ENCODE assay signal across 35 mouse cellular contexts in the genomic region with DNA sequence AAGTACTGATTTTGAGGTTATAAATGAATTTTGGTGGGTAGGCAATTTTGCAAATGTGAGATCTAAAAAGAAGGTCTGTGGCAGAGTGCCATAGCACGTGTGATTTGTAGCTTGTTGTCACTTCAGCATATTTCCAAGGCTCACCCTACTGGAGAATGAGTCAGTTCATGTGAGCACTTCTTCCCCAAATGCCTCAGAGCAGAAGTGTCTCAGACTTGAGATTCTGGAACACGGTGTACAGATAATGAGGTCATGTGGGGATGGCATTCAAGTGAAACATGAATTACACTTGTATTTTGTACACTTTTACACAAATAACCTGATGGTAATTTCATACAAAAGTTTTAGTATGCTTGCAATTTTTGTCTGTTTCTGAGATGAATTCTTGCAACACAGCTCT. TPM values are rescaled to one million over a fixed set of nuclear protein-coding genes. Genes with fewer than 3 reads are reported as not detected.
DNase-seq lines count a peak whose midpoint lies in the region; ATAC-seq and TF ChIP-seq lines count a peak whose summit lies in the region.
"Had no signal": no experiment of that assay in that cellular context is flagged by ENCODE, and none has a peak within 500 bp of the region (broad histone marks: within the 10 kb centered on the region; RNA-seq: fewer than 3 reads in every experiment).

No protein-coding gene starts in this region.

- WGBS in lung, adult 2 months, result 59% methylated on average over 2 of the region's 2 CpGs

- no peak for TF ChIP-seq CTCF in lung, adult 2 months (IDR thresholded peaks at IDR 0.05; ENCODE audit: insufficient read depth, low read length)
- no peak for TF ChIP-seq CTCF in bone marrow macrophage, adult 2 months (IDR thresholded peaks at IDR 0.05; ENCODE audit: low read depth, low read length)

- H3K4me3 ChIP-seq in lung, adult 2 months (replicated peaks; ENCODE audit: extremely low read depth, low read depth, low read length), result no peak overlapping the region
- H3K4me3 ChIP-seq in bone marrow macrophage, adult 2 months (ENCODE audit: insufficient read depth, low read length), result no peak overlapping the region
- H3K4me3 ChIP-seq: embryonic facial prominence, embryonic 10.5 days; embryonic facial prominence, embryonic 15.5 days; forebrain, embryonic 12.5 days; gastrocnemius, adult 2 months; heart, adult 2 months; heart, embryonic 13.5 days; hindbrain, embryonic 10.5 days; kidney, embryonic 15.5 days; left cerebral cortex, adult 2 months; limb, embryonic 13.5 days; lung, embryonic 15.5 days; midbrain, embryonic 10.5 days; midbrain, embryonic 15.5 days; neural tube, embryonic 15.5 days had no signal

- peak overlapping the region; percentile 60 for H3K27ac ChIP-seq in bone marrow macrophage, adult 2 months (ENCODE audit: insufficient read depth, low read depth, low read length)
- H3K27ac ChIP-seq: embryonic facial prominence, embryonic 10.5 days; embryonic facial prominence, embryonic 15.5 days; forebrain, embryonic 12.5 days; gastrocnemius, adult 2 months; heart, adult 2 months; heart, embryonic 13.5 days; hindbrain, embryonic 10.5 days; kidney, embryonic 15.5 days; left cerebral cortex, adult 2 months; limb, embryonic 13.5 days; liver, embryonic 14.5 days; lung, embryonic 15.5 days; midbrain, embryonic 10.5 days; midbrain, embryonic 15.5 days; neural tube, embryonic 15.5 days had no signal

- no peak for DNase-seq in frontal cortex, postnatal 10 days (ENCODE audit: low spot score in 2 of 2)
- peak; percentile 12 for DNase-seq in lung, postnatal 36 days
- no peak for DNase-seq in lung, adult 2 months
- peak; percentile 24 for DNase-seq in telencephalon, adult 2 months (ENCODE audit: low read depth, low spot score)
- DNase-seq in left cerebral cortex, adult 11 months (ENCODE audit: low spot score), result no peak
- DNase-seq in thymus, postnatal 14 days, result no peak
- DNase-seq: B cell, adult 2 months; cerebellum, adult 8-10 months; cerebellum, postnatal 25 days; gastrocnemius, adult 2 months; gastrocnemius, postnatal 36 days; heart, adult 2 months; heart, postnatal 14 days; kidney, adult 18-20 months; kidney, postnatal 25 days; right cerebral cortex, postnatal 25 days; spleen, adult 18-20 months; thymus, adult 2 months; thymus, postnatal 4 days had no signal

- TF ChIP-seq POLR2A in lung, adult 2 months (IDR thresholded peaks at IDR 0.05; ENCODE audit: borderline replicate concordance, extremely low read depth, low read depth, low read length), result no peak
- no peak for TF ChIP-seq POLR2A in bone marrow macrophage, adult 2 months (IDR thresholded peaks at IDR 0.05; ENCODE audit: borderline replicate concordance, low read depth, low read length)

- H3K4me1 ChIP-seq in lung, adult 2 months (ENCODE audit: control insufficient read depth, insufficient read depth, low read length), result peaks cover 9% of the 10 kb centered on the region
- peaks cover 17% of the 10 kb centered on the region for H3K4me1 ChIP-seq in bone marrow macrophage, adult 2 months (ENCODE audit: control insufficient read depth, insufficient read depth, low read length)
- H3K4me1 ChIP-seq: hindbrain, embryonic 10.5 days; lung, embryonic 15.5 days; midbrain, embryonic 15.5 days had no signal

- ATAC-seq in frontal cortex, adult (ENCODE audit: low TSS enrichment), result peak; percentile 76; the same call in 1 of the 2 replicates
- ATAC-seq: hindbrain, embryonic 16.5 days; midbrain, embryonic 15.5 days had no signal

RNA-seq across cellular contexts. Expression of a gene that starts 7.7 kb away (rescaled TPM):
- polyA plus RNA-seq in lung, adult 2 months (2012; rRNA removed), result 1.6 and 3.5 TPM in 2 replicates
- 15.6 and 16.6 TPM in 2 replicates for polyA plus RNA-seq in bone marrow macrophage, adult 2 months (2012; ENCODE audit: insufficient read depth, insufficient read length, missing spikeins)

RNA-seq across cellular contexts. Expression of a gene that starts 8.0 kb away (rescaled TPM):
- polyA plus RNA-seq in lung, adult 2 months (2012; rRNA removed), result 4.3 and 5.1 TPM in 2 replicates
- polyA plus RNA-seq in bone marrow macrophage, adult 2 months (2012; ENCODE audit: insufficient read depth, insufficient read length, missing spikeins), result 28.6 and 31.2 TPM in 2 replicates

RNA-seq across cellular contexts. Expression of a gene that starts 24.4 kb away (rescaled TPM):
- polyA plus RNA-seq in lung, adult 2 months (2012; rRNA removed), result 2.7 and 4.7 TPM in 2 replicates
- 10.8 and 14.9 TPM in 2 replicates for polyA plus RNA-seq in bone marrow macrophage, adult 2 months (2012; ENCODE audit: insufficient read depth, insufficient read length, missing spikeins)

Comparison
In these comparisons a context has a peak if more than half of its experiments do, and no peak if none do; other contexts are left out.
1. DNase-seq: peak in lung, postnatal 36 days (single experiment) and telencephalon, adult 2 months (single experiment); none in frontal cortex, postnatal 10 days (0 of 2), lung, adult 2 months (single experiment), left cerebral cortex, adult 11 months (single experiment) and thymus, postnatal 14 days (single experiment).